Mouse (Mus musculus): ENCODE data around the gene Ormdl3. TPM values are rescaled to one million over a fixed set of nuclear protein-coding genes. Genes with fewer than 3 reads are reported as not detected.

Gene Ormdl3
- total RNA-seq, 2 experiments from 2014 or later: 46.6 to 48.9 TPM

DNA sequence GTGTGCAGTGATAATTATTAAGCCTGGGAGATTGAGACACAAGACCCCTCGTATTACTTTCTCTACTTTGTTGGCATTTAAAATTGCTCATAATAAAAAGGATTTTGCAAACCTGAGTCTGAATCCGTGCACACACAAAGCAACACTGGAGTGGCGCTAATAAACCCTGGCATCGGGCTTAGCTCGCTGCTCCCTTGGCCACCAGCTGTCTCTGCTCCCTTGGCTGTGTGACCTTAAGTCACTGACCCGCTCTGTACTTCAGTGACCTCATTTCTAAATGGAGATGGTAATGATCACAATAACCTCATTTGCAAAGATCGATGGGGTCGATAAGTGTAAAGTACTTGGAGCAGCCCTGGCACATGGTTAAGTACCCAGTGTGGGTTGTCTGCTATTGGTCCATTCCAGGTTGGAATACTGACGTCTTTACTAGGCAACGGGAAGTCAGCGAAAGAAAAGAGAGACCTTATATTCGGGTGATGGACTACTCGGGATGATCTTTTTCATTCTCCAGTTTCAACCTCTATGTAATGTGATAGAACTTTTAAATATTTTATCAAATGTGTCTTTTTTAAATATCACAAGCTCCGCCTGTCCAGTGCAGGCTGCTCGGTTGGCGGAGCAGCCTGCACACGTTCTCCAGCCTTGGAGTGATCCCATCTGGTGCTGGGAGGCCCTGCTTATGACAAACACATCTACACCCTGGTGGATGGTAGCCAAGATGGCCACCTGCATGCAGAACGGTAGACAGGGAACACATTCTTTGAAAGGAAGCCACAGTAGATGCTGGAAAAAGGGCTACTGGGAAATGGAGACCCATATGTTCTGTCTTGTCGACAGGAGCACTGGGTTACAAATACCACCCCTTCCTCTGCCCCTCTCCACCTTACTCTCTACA lies 3.6 kb upstream of the Ormdl3 start:
- intact Hi-C loops (cut with DNase I): no loop called here
- no peak for DNase-seq

DNA sequence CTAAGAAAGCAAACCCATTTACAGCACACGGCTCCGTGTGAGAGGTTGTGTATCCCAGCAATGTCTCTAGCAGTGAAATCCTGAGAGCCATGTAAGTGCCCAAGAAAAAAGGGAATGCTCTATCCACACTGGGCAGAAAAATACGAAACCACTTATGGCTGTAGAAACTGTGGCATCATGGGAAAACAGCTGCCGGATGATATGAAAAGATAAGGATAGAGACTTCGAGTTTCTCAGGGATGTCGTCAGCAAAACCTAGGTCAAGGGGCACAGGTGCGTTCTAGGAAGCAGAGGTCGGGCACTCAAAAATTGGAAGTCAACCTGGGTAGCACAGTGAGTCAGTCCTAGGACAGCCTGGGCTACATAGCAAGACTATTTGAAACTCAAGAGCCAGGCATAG lies 2.1 kb upstream of the Ormdl3 start:
- intact Hi-C loops (cut with DNase I): no loop called here
- no peak for DNase-seq

DNA sequence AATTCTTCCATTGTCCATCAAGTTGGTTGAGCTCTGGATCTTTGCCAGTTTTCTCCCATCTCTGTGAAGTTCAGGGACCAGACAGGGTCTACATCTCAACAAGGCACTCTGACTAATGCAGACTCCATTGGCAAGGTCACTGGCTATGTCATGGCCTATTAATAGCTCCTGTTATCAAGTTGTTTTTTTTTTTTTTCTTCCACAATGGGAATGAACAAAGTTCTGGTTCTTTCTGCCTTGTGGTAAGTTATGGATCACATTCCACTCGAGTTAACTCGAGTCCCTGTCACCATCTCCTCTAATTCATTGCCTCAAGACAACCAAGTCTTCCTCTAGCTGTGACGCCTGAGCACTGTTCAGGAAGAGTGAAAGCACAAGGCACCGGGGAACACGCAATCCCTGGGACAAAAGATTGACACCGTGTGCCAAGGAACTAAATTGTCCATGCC lies 1.7 kb upstream of the Ormdl3 start:
- intact Hi-C loops (cut with DNase I): no loop called here
- DNase-seq: peak; percentile 71 to 75

DNA sequence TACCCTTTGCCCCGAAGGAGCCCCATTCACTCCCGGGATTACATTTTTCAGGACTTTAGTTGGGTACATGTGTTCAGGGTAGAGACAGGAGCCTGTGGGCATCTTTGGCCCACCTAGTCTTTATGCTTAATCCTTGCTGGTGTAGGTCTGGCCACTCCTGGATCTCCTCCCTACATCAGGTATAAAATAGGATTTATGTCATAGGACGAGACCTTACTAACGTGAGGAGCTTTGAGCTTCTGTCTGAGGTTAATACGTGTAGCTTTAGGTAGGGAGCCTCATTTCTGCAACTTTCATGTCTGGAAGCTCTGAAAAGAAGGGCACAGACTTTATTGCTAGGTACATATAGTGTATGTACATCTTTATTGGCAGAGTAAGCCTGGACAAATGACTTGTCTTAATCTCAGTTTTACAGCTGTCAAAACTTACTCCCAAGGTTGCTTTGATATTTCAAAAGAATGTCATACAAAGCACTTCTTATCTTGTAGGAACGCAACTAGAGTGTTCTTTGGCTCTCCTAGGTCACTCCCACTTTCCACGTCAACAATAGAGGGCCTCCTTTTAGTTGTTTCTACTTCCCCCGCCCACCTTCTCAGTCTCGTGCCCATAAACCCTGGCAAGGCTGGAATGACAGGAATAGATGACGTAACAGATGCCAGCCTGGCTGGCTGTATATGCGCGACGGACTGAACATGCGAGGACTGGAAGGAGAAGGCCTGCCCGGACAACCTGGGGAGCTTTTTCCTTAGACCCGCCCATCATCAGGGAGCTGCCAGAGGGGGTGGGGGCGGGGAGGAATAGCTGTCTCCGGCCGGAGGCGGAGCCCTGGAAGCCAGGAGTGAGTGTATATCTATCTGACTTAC lies 747 bp upstream of the Ormdl3 start:
- intact Hi-C loops (cut with DNase I): no loop called here

DNA sequence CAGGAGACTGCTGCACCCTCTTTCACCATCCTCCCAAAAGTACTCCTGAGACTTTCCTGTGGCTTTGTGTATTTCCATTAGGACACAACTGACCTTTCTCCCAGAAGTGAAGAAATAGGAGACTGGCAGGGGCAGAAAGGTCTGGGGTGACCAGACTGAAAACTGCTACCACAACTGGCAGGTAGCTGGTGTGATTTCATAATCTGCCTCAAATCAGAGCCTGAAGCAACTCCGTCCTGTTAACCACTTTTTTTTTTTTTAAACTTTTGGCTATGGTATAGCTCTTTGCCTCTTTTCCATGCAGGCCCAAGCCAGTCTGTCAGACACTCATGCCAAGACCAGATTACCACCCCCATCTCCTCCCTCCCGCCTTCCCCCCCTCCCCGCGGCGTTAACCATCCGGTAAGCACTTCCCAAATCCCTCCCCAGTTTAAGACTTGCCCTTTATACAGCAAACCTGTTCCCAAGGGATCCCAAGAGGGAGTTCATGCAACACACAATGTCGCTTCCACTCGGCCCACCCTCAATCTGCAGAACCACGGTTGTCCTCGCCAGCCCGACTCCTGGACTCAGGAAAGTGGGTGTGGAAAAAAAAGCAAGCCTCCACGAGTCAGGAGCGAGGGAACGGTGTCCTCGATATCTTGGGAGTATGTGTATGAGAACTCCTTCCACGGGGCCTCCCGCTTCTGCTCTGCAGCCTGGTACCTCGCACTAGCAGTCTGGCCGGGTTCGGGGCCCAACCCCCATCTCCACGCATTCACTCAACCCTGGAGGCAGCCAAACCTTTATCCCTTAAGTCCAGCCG lies 879 bp downstream of the Ormdl3 start:
- intact Hi-C loops (cut with DNase I): no loop called here
- peak; percentile 58 to 59 for DNase-seq

More for the DNA sequence above, 747 bp upstream of the Ormdl3 start:
- peak; percentile 87 to 90 for DNase-seq

DNA sequence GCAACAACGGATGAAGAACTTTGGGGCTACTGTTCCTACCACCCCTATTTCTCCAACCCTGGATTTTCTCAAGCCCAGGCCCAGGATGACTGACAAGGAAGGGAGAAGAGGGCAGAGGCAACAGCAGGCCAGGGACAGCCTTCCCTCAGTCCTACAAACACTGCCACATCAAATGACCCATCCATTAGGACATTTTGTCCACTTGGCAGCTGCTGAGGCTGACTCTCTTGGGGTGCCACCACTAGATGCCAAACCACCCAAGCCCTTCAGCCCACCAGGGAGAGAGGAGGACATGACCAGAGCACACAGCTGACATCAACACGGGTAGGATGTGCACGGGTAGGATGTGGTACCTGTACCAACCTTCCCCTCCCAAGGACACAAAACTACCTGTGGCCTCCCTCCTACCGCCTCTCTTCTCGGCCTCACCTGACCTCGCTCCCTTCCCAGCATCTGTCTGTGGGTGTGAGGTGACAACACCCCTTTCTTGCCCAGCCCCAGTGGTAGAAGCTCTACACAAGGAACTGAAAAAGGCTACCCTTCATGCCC lies 2.5 kb downstream of the Ormdl3 start:
- intact Hi-C loops (cut with DNase I): no loop called here
- DNase-seq: no peak

DNA sequence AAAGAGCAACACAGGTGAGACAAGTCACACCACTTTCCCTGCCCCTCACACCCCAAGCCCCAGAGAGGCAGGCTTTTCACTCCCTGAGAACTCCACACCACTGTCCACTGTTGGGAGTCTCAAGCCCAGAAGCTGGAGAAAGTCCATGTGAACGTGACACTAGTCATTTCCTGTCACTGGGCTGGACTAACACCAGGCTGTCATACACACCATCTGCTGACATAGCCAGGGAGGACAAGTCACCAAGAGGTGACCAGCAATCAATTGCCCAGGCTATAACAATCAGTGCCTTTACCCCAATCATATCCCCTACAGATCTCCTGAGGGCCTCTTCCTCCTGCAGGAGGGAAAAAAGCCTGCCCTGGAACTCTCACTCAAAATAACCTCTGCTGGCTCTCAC lies 3.0 kb downstream of the Ormdl3 start:
- intact Hi-C loops (cut with DNase I): no loop called here
- DNase-seq: no peak

DNA sequence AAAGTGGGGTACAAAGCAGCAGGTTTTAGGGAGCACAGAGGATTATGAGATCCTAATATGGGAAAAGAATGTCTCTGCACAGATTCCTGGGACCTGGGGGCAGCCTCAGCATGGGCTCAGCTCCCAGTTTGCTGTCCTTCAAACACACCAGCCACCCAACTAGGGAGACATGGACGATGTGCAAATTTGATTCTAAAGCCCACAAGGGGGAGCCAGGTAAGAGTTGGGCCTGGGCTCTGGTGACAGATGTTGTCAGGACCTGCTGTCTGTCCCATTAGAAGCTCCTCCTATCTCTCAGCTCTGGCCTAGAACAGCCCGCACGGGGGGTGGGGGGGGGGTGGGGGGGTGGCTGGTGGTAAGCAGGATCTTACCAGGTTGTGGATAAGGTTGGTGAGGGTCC lies 3.6 kb downstream of the Ormdl3 start:
- intact Hi-C loops (cut with DNase I): no loop called here
- no peak for DNase-seq

DNA sequence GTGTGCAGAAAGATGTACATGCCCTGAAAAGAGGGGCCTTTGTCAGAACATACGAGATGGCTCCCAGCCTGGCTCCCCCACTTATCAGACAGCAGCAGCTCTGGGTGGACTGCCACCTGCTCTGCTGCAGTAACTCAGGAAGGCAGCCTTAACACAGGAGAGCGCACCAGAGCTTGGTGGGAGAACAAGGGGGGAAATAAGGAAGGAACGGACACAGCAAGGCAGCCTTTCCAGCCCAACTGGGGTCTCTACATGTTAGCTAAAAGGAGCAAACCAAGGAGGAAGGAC lies 4.0 kb downstream of the Ormdl3 start:
- intact Hi-C loops (cut with DNase I): no loop called here
- no peak for DNase-seq

DNA sequence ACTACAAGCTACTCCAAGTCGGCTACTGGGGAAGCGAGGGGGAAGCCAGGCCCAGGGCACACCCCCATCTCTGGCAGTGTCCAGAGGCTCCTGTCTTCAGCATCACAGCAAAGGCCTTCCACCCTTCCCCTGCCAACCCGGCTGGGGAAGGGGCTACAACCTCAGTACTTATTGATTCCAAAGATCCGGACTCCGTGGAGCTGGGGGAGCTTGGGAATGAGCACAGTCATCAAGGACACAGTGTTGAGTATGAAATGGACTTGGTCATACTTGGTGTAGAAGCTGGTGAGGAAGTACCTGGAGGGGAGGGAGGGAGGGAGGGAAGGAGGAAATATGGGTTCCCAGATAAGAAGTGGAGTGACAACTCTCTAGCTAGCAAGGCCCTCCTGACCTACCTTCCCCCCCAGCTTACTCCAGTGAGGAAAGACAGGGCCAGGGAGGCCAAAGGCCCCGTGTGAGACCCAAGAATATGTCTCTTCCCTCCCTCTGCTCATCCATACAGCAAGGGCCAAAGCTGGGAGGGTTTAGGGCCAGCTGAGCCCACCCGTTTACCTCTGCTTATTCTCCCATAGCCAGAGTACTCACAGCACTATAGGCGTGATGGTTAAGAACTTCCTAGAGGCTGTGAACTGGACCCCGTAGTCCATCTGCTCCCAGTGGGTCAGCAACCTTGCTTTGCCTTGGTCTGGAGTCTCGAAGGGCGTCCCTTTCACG lies 4.5 kb downstream of the Ormdl3 start:
- no peak for DNase-seq
- intact Hi-C loops (cut with DNase I): no loop called here

DNA sequence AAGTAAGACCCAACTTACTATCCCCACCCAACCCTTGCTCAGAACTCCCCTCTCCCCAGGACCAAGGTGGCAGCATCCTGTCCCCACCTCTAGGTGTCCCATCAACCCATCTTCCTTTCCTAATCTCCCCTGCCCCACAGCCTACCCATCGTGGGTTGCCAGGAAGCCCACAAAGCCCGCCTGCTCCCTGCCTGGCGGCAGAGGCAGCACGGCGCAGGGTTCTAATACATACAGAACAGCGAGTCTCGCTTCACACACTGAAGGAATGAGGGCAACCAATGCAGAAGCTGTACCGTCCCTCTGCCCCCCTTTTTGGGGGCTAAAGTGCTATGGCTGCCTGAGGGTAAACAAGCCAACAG lies 5.2 kb downstream of the Ormdl3 start:
- no peak for DNase-seq
- intact Hi-C loops (cut with DNase I): no loop called here

DNA sequence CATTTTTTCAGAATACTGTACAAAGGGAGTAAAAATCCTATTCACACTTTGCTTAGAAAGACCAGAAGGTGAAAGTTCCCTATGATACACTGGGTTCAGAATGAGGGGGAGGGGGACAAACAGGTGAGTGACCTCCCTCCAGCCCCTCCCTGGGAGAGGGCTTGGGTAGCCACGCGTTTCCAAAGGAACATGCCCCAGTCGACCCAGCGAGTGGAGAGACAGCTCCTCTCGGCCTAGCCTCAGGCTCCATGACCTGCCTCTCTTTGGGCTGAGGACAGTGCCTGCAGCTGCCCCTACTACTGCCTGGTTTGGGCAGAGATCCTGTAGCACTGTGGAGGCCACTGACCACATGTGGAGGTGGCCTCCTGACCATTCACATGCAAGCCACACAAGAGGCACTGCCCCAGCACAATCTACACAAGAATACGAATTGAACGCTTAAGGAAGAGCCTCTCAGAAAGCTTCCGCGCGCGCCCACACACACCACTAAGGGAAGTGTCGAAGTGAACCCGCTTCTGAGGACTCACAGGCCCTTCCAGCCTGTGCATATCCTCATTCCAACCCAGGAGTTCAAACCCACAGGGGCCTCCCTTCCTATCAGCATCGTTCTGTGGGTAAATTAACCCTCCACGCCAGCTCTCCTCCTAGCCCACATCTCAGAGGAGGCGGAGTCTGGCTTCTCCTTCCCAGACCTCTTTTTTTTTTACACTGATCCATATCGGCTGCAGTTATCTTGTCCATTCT lies 5.7 kb downstream of the Ormdl3 start:
- intact Hi-C loops (cut with DNase I): no loop called here
- no peak for DNase-seq

DNA sequence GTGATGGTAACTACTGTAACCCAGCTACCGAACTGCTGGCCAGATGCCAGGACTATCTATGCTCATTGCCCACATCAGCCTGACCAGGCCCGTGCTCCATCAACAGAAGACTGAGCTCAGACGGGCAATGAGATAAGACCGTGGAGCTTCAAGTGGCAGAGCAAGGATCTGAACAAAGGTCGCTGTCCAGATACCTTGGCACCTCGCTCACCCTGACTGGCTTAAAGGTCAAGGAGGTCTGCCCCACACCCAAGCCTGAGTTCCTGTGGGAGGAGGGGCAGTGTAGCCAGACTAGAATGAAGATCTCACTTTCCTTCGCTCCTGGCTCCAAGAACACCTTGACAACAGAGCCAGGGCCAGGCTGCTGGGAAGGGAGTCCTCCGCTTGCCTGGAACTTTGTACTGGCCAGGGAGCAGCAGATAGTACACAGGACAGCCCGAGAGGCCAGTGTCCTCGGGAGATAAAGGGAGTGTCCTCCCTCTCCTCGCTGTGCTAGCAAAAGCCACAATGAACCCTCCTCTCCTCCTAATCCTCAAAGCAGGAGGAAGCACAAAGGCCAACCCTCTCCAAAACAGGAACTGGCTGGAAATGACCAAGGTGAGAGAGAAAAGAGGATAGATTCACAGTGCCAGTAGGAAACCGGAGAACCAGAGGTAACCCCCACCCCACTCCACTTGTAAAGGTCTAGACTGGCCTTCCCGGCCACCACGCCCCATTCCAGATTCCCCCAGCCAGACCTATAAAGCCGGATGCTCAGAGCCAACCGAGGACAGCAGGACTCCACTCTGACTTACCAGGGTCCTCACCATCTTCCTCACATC lies 6.7 kb downstream of the Ormdl3 start:
- intact Hi-C loops (cut with DNase I): no loop called here
- no peak for DNase-seq

DNA sequence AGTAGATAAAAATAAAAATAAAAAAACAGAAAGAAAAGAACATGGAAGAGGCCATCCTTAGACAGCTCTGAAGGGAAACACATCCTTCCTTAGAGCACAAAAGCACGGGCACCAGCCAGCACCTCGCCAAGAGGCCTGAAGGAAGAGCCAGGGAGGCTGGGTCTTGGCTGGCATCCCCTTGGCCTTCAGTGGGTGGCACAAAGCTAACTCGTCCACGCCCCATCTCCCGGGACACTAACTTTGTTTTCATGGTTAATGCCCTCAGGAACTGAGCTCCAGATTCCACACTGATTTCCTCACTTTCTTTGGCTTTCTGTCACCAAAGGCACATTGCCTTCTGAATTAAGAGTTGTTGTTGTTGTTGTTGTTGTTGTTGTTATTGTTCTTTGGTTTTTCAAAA lies 9.4 kb downstream of the Ormdl3 start:
- no peak for DNase-seq
- intact Hi-C loops (cut with DNase I): no loop called here

DNA sequence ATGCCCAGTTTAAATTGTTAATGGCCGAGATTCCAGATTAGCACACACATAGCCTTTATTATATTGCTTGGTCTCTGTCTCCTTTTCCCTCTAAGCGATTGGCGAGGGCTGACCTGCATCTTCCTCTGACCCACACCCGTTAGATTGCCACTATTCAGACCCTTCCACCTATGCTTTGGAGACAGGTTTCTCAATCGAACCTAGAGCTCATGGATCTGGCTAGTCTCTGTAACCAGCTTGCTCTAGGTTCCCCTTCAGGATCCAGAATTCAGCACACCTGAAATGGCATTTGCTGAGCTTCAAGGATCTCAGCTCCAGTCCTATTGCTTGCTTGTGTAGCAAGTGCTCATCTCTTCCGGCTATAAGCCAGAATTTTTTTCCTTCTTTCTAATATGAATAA lies 17.7 kb downstream of the Ormdl3 start:
- DNase-seq: no peak
- intact Hi-C loops (cut with DNase I): no loop called here

DNA sequence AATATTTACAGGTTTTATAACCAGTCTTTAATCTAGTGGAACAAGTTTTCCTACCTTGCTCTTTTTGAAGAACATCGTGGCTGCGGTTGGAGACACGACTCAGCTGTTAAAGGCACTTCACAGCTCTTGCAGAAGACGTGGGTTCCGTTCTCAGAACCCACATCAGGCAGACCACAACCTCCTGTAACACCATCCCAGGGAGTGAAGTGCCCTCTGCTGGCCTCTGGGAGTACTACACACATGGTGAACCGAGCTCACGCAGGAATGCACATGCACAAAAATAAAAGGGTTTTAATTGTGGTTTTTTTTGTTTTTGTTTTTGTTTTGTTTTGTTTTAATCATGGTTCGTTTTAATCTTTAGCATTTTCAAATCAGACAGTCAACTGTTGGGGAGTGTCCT lies 18.8 kb downstream of the Ormdl3 start:
- intact Hi-C loops (cut with DNase I): no loop called here

DNA sequence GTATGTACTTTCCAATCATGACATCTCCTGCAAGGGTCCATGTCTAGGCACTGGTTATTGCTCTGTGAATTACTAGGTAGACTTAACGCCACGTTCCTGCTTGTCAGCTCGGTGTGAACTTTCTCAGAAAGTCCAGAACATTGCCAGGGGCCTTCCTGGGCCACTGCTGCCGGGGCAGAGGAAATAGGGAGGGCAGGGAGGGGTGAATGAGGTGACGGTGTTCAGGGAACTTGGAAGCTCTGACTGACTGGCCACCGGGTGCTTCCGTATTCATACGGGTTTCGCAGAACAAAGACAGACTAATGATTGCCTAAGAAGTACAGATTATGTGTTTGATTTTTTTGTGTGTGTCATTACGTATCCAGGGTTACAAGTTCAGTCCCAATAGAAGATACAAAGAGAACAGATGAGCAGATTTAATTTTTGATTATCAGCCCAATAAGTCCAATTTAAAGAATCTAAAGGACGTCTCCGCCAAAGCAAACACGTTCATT lies 23.2 kb downstream of the Ormdl3 start:
- no peak for DNase-seq
- intact Hi-C loops (cut with DNase I): no loop called here

More for the DNA sequence above, 18.8 kb downstream of the Ormdl3 start:
- no peak for DNase-seq

DNA sequence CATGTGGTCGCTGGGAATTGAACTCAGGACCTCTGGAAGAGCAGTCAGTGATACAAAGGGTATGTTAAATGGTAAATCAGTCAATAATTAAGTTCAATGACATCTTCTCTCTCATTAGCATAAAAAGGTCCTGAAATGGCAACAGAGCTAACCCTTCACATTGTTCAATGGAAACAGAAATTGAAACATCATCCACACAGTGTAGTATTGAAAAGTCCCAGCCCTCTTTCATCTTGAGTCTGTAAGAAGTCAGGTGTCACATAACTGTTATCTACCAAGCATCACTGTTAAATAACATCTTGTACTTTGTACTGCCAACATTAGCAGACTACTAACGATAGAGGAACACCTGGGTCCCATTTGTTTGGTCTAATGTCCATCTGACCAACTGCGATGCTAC lies 24.1 kb downstream of the Ormdl3 start:
- DNase-seq: no peak
- intact Hi-C loops (cut with DNase I): no loop called here

DNA sequence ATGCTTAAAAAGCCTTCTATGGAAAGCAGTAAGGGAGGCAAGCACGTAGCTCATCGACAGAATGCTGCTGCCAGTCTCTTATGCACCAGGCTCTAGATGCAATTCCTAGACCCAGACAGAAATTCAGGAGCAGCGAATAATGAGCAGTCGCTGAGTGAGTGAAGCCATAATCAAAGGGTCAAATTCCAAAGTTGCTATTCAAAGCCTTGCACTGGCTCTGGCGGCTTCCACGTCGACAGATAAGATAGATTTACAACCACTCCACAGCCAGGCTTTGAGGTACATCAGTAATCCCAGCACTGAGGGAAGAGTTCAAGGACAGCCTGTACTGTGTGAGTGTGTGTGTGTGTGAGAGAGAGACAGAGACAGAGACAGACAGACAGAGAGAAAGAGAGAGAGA lies 26.2 kb downstream of the Ormdl3 start:
- intact Hi-C loops (cut with DNase I): no loop called here
- no peak for DNase-seq

Data from heart, postnatal 10 days (tissue).